Mouse (Mus musculus): ENCODE measurements at regions not wholly inside any gene's neighbourhood (a gene's known extent, or its start where the extent isn't known, plus 50 kb on each side); places are given as distances from the start of the nearest gene placed in this dataset.
A peak's percentile ranks its signal among the peaks of the same experiment; 100 is the strongest.

GRCm38 (mm10) chr9:83253789-83254188 lies 107.3 kb upstream of the Hmgn3 start:
- no peak overlapping the region for H3K27ac ChIP-seq (ENCODE audit: low read length)
- H3K4me3 ChIP-seq (replicated peaks; ENCODE audit: low read length): no peak overlapping the region
- H3K4me2 ChIP-seq (ENCODE audit: low read length): no peak overlapping the region
- no peaks in the 10 kb centered on the region for H3K4me1 ChIP-seq (replicated peaks; ENCODE audit: control insufficient read depth, insufficient read depth, low read length)
- H3K27me3 ChIP-seq (replicated peaks; ENCODE audit: control insufficient read depth, insufficient read depth, low read length): no peaks in the 10 kb centered on the region
- 93% methylated on average over 11 of the region's 11 CpGs for WGBS
- H3K9me3 ChIP-seq (ENCODE audit: control insufficient read depth, low read length): no peaks in the 10 kb centered on the region
- no peak for ATAC-seq
- H3K9ac ChIP-seq (replicated peaks; ENCODE audit: low read depth, low read length): no peak overlapping the region
- H3K36me3 ChIP-seq (ENCODE audit: control insufficient read depth, insufficient read depth): no peaks in the 10 kb centered on the region

GRCm38 (mm10) chr9:83251793-83252192 lies 105.3 kb upstream of the Hmgn3 start:
- Histone ChIP-seq H3K9ac (replicated peaks; ENCODE audit: low read depth, low read length) (no peak overlapping the region), H3K27me3 (replicated peaks; ENCODE audit: control insufficient read depth, insufficient read depth, low read length) (no peaks in the 10 kb centered on the region), H3K9me3 (ENCODE audit: control insufficient read depth, low read length) (no peaks in the 10 kb centered on the region), H3K4me2 (ENCODE audit: low read length) (no peak overlapping the region), H3K36me3 (ENCODE audit: control insufficient read depth, insufficient read depth) (no peaks in the 10 kb centered on the region), H3K4me1 (replicated peaks; ENCODE audit: control insufficient read depth, insufficient read depth, low read length) (no peaks in the 10 kb centered on the region), H3K27ac (ENCODE audit: low read length) (no peak overlapping the region), H3K4me3 (replicated peaks; ENCODE audit: low read length) (no peak overlapping the region)
- peak; percentile 50; the same call in 1 of the 2 replicates for ATAC-seq
- WGBS: 20% methylated on average over 5 of the region's 5 CpGs

GRCm38 (mm10) chr9:83249871-83250270 lies 103.4 kb upstream of the Hmgn3 start:
- H3K4me2 ChIP-seq (ENCODE audit: low read length): no peak overlapping the region
- ATAC-seq: no peak
- H3K4me1 ChIP-seq (replicated peaks; ENCODE audit: control insufficient read depth, insufficient read depth, low read length): no peaks in the 10 kb centered on the region
- no peak overlapping the region for H3K9ac ChIP-seq (replicated peaks; ENCODE audit: low read depth, low read length)
- H3K9me3 ChIP-seq (ENCODE audit: control insufficient read depth, low read length): no peaks in the 10 kb centered on the region
- no peak overlapping the region for H3K4me3 ChIP-seq (replicated peaks; ENCODE audit: low read length)
- no peaks in the 10 kb centered on the region for H3K27me3 ChIP-seq (replicated peaks; ENCODE audit: control insufficient read depth, insufficient read depth, low read length)
- H3K36me3 ChIP-seq (ENCODE audit: control insufficient read depth, insufficient read depth): no peaks in the 10 kb centered on the region
- 97% methylated on average over 5 of the region's 5 CpGs for WGBS
- H3K27ac ChIP-seq (ENCODE audit: low read length): no peak overlapping the region

GRCm38 (mm10) chr9:83248164-83248730 lies 101.8 kb upstream of the Hmgn3 start:
- H3K4me2 ChIP-seq (ENCODE audit: low read length): no peak overlapping the region
- H3K9ac ChIP-seq (replicated peaks; ENCODE audit: low read depth, low read length): no peak overlapping the region
- ATAC-seq: no peak
- 89% methylated on average over 2 of the region's 2 CpGs for WGBS
- no peak overlapping the region for H3K27ac ChIP-seq (ENCODE audit: low read length)
- H3K4me1 ChIP-seq (replicated peaks; ENCODE audit: control insufficient read depth, insufficient read depth, low read length): no peaks in the 10 kb centered on the region
- no peaks in the 10 kb centered on the region for H3K27me3 ChIP-seq (replicated peaks; ENCODE audit: control insufficient read depth, insufficient read depth, low read length)
- H3K36me3 ChIP-seq (ENCODE audit: control insufficient read depth, insufficient read depth): no peaks in the 10 kb centered on the region
- H3K4me3 ChIP-seq (replicated peaks; ENCODE audit: low read length): no peak overlapping the region
- no peaks in the 10 kb centered on the region for H3K9me3 ChIP-seq (ENCODE audit: control insufficient read depth, low read length)

- WGBS: 80% methylated on average over 12 of the region's 12 CpGs
Observed at GRCm38 (mm10) chr9:83247066-83247668, 100.7 kb upstream of the Hmgn3 start.

GRCm38 (mm10) chr9:83241119-83241518 lies 94.6 kb upstream of the Hmgn3 start:
- ATAC-seq: no peak
- no peaks in the 10 kb centered on the region for H3K4me1 ChIP-seq (replicated peaks; ENCODE audit: control insufficient read depth, insufficient read depth, low read length)
- peaks cover 2% of the 10 kb centered on the region; the same call in 1 of the 2 replicates for H3K9me3 ChIP-seq (ENCODE audit: control insufficient read depth, low read length)
- no peak overlapping the region for H3K4me3 ChIP-seq (replicated peaks; ENCODE audit: low read length)
- no peaks in the 10 kb centered on the region for H3K36me3 ChIP-seq (ENCODE audit: control insufficient read depth, insufficient read depth)
- H3K27ac ChIP-seq (ENCODE audit: low read length): no peak overlapping the region
- 89% methylated on average over 4 of the region's 4 CpGs for WGBS
- H3K4me2 ChIP-seq (ENCODE audit: low read length): no peak overlapping the region
- H3K9ac ChIP-seq (replicated peaks; ENCODE audit: low read depth, low read length): no peak overlapping the region
- H3K27me3 ChIP-seq (replicated peaks; ENCODE audit: control insufficient read depth, insufficient read depth, low read length): no peaks in the 10 kb centered on the region

More at GRCm38 (mm10) chr9:83247066-83247668, 100.7 kb upstream of the Hmgn3 start:
- ATAC-seq: no peak
- no peak overlapping the region for H3K27ac ChIP-seq (ENCODE audit: low read length)
- no peaks in the 10 kb centered on the region for H3K4me1 ChIP-seq (replicated peaks; ENCODE audit: control insufficient read depth, insufficient read depth, low read length)
- H3K9me3 ChIP-seq (ENCODE audit: control insufficient read depth, low read length): no peaks in the 10 kb centered on the region
- H3K9ac ChIP-seq (replicated peaks; ENCODE audit: low read depth, low read length): no peak overlapping the region
- no peak overlapping the region for H3K4me2 ChIP-seq (ENCODE audit: low read length)
- H3K27me3 ChIP-seq (replicated peaks; ENCODE audit: control insufficient read depth, insufficient read depth, low read length): no peaks in the 10 kb centered on the region
- no peak overlapping the region for H3K4me3 ChIP-seq (replicated peaks; ENCODE audit: low read length)
- no peaks in the 10 kb centered on the region for H3K36me3 ChIP-seq (ENCODE audit: control insufficient read depth, insufficient read depth)

GRCm38 (mm10) chr9:83239097-83239496 lies 92.6 kb upstream of the Hmgn3 start:
- Histone ChIP-seq H3K9ac (replicated peaks; ENCODE audit: low read depth, low read length) (no peak overlapping the region), H3K27me3 (replicated peaks; ENCODE audit: control insufficient read depth, insufficient read depth, low read length) (no peaks in the 10 kb centered on the region), H3K27ac (ENCODE audit: low read length) (no peak overlapping the region), H3K4me2 (ENCODE audit: low read length) (no peak overlapping the region), H3K4me1 (replicated peaks; ENCODE audit: control insufficient read depth, insufficient read depth, low read length) (no peaks in the 10 kb centered on the region), H3K4me3 (replicated peaks; ENCODE audit: low read length) (no peak overlapping the region), H3K9me3 (ENCODE audit: control insufficient read depth, low read length) (peaks cover 2% of the 10 kb centered on the region; the same call in 1 of the 2 replicates), H3K36me3 (ENCODE audit: control insufficient read depth, insufficient read depth) (no peaks in the 10 kb centered on the region)
- 83% methylated on average over 10 of the region's 10 CpGs for WGBS
- no peak for ATAC-seq

GRCm38 (mm10) chr9:83221866-83222265 lies 75.4 kb upstream of the Hmgn3 start:
- Histone ChIP-seq H3K4me1 (replicated peaks; ENCODE audit: control insufficient read depth, insufficient read depth, low read length) (no peaks in the 10 kb centered on the region), H3K4me3 (replicated peaks; ENCODE audit: low read length) (no peak overlapping the region), H3K9me3 (ENCODE audit: control insufficient read depth, low read length) (no peaks in the 10 kb centered on the region), H3K4me2 (ENCODE audit: low read length) (no peak overlapping the region), H3K36me3 (ENCODE audit: control insufficient read depth, insufficient read depth) (no peaks in the 10 kb centered on the region), H3K9ac (replicated peaks; ENCODE audit: low read depth, low read length) (no peak overlapping the region), H3K27ac (ENCODE audit: low read length) (no peak overlapping the region), H3K27me3 (replicated peaks; ENCODE audit: control insufficient read depth, insufficient read depth, low read length) (no peaks in the 10 kb centered on the region)
- ATAC-seq: no peak

- Histone ChIP-seq H3K9me3 (ENCODE audit: control insufficient read depth, low read length) (no peaks in the 10 kb centered on the region), H3K27me3 (replicated peaks; ENCODE audit: control insufficient read depth, insufficient read depth, low read length) (no peaks in the 10 kb centered on the region), H3K27ac (ENCODE audit: low read length) (no peak overlapping the region), H3K4me2 (ENCODE audit: low read length) (no peak overlapping the region), H3K4me3 (replicated peaks; ENCODE audit: low read length) (no peak overlapping the region), H3K4me1 (replicated peaks; ENCODE audit: control insufficient read depth, insufficient read depth, low read length) (no peaks in the 10 kb centered on the region), H3K36me3 (ENCODE audit: control insufficient read depth, insufficient read depth) (no peaks in the 10 kb centered on the region), H3K9ac (replicated peaks; ENCODE audit: low read depth, low read length) (no peak overlapping the region)
- no peak for ATAC-seq
- 88% methylated on average over 5 of the region's 5 CpGs for whole genome bisulfite sequencing
Observed at GRCm38 (mm10) chr9:83202583-83202982, 56.1 kb upstream of the Hmgn3 start.

- Histone ChIP-seq H3K36me3 (ENCODE audit: control insufficient read depth, insufficient read depth) (no peaks in the 10 kb centered on the region), H3K9me3 (ENCODE audit: control insufficient read depth, low read length) (no peaks in the 10 kb centered on the region), H3K4me2 (ENCODE audit: low read length) (no peak overlapping the region), H3K4me3 (replicated peaks; ENCODE audit: low read length) (no peak overlapping the region), H3K9ac (replicated peaks; ENCODE audit: low read depth, low read length) (no peak overlapping the region), H3K27ac (ENCODE audit: low read length) (no peak overlapping the region), H3K27me3 (replicated peaks; ENCODE audit: control insufficient read depth, insufficient read depth, low read length) (no peaks in the 10 kb centered on the region), H3K4me1 (replicated peaks; ENCODE audit: control insufficient read depth, insufficient read depth, low read length) (0 out of 2 replicates have a peak, but pooled peaks cover 4% of the 10 kb centered on the region)
- 76% methylated on average over 3 of the region's 3 CpGs for WGBS
- no peak for ATAC-seq
Observed at GRCm38 (mm10) chr9:83199771-83200170, 53.3 kb upstream of the Hmgn3 start.
